Mouse (Mus musculus) liver, embryonic 14.5 days (tissue): ENCODE data around the gene Uba52.

Experiments used
- CTCF ChIP-seq: IDR thresholded peaks from 2 replicates; pipeline ENCODE4 v1.5.1; 2016; ENCODE audit warnings: antibody characterized with exemption, low read depth, control low read depth
- EP300 ChIP-seq: IDR thresholded peaks from 2 replicates; pipeline ENCODE4 v1.6.1; 2016; ENCODE audit warnings: antibody characterized with exemption, low read depth

GRCm38 (mm10) chr8:70500386-70501301, 10.0 kb downstream of the Uba52 start:
- TF ChIP-seq CTCF (no peak), EP300 (peak; percentile 74)
